Mouse (Mus musculus): ENCODE data around the gene Thop1. TPM values are rescaled to one million over a fixed set of nuclear protein-coding genes. Genes with fewer than 3 reads are reported as not detected.

The Thop1 gene
- polyA plus RNA-seq, 1 experiment from 2014 or later = 31.2 TPM

DNA sequence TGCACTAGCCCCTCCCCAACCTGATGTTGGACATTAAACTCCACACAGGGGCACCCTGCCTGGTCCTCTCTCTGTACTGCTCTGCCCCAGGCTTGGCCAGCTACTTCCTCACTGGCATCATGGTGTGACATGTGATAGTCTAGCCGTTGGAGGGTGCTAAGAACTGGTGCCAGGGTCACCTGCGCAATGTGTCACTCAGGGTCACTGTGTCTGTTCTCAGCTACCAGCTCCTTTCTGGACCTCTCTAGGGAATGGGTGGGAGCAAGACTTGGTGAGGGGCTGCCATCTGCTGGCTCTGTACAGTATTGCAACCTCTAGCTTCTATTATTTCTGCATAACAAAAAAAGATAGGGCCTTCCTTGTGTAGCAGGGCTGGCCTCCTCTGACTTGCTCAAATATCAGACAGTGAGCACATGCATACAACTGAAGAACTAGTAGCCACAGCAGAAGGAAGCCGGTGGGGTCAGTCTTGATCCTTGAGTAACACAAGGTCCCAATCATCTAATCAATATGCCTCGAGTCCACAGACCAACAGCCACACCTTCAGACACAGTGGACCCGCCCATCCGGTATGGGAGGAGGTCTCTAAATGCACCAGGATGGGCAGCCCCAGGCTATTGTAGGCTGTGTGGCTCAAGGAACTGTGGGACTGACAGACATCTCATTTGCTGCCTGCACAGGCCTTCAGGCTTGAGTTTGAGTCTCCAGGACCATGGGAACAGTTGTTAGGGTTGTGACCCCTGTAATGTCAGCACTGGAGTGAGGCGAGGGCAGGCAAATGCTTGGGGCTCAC, 12.5 kb downstream of the Thop1 start:
- peaks cover 60% of the 10 kb centered on the region for H3K36me3 ChIP-seq (ENCODE audit: control insufficient read depth, insufficient read depth, low read length)
- ATAC-seq (ENCODE audit: low FRiP score, low TSS enrichment) (peak; percentile 22; the same call in 1 of the 2 replicates), DNase-seq (peak; percentile 83)
- H3K9me3 ChIP-seq (ENCODE audit: control insufficient read depth, low read length) = no peaks in the 10 kb centered on the region
- no peak overlapping the region for H3K27ac ChIP-seq (replicated peaks; ENCODE audit: low read depth, low read length)
- 82% methylated on average over 7 of the region's 7 CpGs for WGBS
- no peaks in the 10 kb centered on the region for H3K4me1 ChIP-seq (ENCODE audit: control insufficient read depth, insufficient read depth, low read length)
- no peak overlapping the region for H3K4me2 ChIP-seq (ENCODE audit: low read length)
- no peaks in the 10 kb centered on the region for H3K27me3 ChIP-seq (ENCODE audit: control insufficient read depth, insufficient read depth, low read length)
- no peak overlapping the region for H3K9ac ChIP-seq (replicated peaks; ENCODE audit: low read length)
- H3K4me3 ChIP-seq (replicated peaks; ENCODE audit: low read depth, low read length) = no peak overlapping the region

DNA sequence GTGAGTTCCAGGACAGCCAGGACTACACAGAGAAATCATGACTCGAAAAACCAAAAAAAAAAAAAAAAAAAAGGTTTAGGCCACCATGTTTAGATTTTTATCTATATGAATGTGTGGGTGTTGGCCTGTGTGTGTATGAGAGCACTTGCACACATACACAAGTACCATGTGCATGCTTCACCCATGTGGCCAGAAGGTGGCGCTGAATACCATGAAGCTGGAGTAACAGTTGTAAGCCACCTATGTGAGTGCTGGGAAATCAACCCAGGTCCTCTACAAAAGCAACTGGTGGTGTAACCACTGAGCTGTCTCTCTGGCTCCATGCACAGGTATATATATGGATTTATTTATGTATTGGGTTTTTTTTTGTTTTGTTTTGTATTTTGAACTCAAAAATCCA, 17.2 kb downstream of the Thop1 start:
- no peak overlapping the region for H3K4me3 ChIP-seq (replicated peaks; ENCODE audit: low read depth, low read length)
- no peaks in the 10 kb centered on the region for H3K27me3 ChIP-seq (ENCODE audit: control insufficient read depth, insufficient read depth, low read length)
- H3K36me3 ChIP-seq (ENCODE audit: control insufficient read depth, insufficient read depth, low read length) = peaks cover 13% of the 10 kb centered on the region
- no peaks in the 10 kb centered on the region for H3K4me1 ChIP-seq (ENCODE audit: control insufficient read depth, insufficient read depth, low read length)
- H3K9me3 ChIP-seq (ENCODE audit: control insufficient read depth, low read length) = no peaks in the 10 kb centered on the region
- 45% methylated on average over 2 of the region's 2 CpGs for WGBS
- no peak for DNase-seq
- no peak overlapping the region for H3K4me2 ChIP-seq (ENCODE audit: low read length)
- H3K27ac ChIP-seq (replicated peaks; ENCODE audit: low read depth, low read length) = no peak overlapping the region
- ATAC-seq (ENCODE audit: low FRiP score, low TSS enrichment) = no peak
- H3K9ac ChIP-seq (replicated peaks; ENCODE audit: low read length) = no peak overlapping the region

DNA sequence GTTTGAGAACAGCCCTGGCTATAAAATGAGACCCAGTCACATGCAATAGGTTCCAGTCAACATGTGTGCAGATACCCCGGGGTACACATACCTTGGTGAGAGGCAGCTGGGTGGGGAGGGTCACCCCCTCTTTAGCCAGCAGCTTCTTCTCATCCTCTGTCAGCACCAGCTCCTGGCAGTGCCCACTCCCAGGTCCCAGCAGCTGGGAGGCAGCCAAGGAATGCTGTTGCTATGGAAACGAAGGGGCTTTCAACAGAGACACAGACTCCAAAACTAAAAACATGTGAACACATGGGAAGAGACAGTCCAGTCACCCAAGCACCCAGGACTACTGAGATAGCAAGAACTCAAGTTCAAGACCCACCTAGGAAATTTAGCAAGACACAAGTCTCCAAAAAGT, 19.4 kb downstream of the Thop1 start:
- H3K9me3 ChIP-seq (ENCODE audit: control insufficient read depth, low read length) = no peaks in the 10 kb centered on the region
- no peak overlapping the region for H3K4me2 ChIP-seq (ENCODE audit: low read length)
- no peaks in the 10 kb centered on the region for H3K27me3 ChIP-seq (ENCODE audit: control insufficient read depth, insufficient read depth, low read length)
- H3K9ac ChIP-seq (replicated peaks; ENCODE audit: low read length) = no peak overlapping the region
- DNase-seq (peak; percentile 73), ATAC-seq (ENCODE audit: low FRiP score, low TSS enrichment) (no peak)
- H3K36me3 ChIP-seq (ENCODE audit: control insufficient read depth, insufficient read depth, low read length) = no peaks in the 10 kb centered on the region
- H3K4me3 ChIP-seq (replicated peaks; ENCODE audit: low read depth, low read length) = no peak overlapping the region
- H3K4me1 ChIP-seq (ENCODE audit: control insufficient read depth, insufficient read depth, low read length) = no peaks in the 10 kb centered on the region
- WGBS = 66% methylated on average over 2 of the region's 2 CpGs
- no peak overlapping the region for H3K27ac ChIP-seq (replicated peaks; ENCODE audit: low read depth, low read length)

DNA sequence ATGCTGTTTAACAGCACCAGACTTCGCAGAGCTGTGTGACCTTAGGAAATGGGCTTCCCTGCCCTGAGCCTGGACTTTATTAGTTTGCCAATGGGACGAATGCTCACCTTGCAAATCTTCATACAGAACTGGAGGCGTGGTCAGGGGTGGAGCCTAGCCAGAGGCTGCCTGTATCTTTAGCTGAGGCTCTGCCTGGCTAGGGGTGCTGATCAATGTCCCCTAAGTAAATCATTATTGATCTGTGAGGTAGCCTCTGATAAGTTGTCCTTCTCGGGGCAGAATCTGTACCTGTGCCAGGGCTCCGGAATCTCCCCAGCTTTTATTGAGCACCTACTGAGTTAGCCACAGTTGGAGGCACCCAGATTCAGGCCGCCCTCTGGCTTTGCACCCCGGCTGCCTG, 20.8 kb downstream of the Thop1 start:
- Histone ChIP-seq H3K27ac (replicated peaks; ENCODE audit: low read depth, low read length) (no peak overlapping the region), H3K27me3 (ENCODE audit: control insufficient read depth, insufficient read depth, low read length) (no peaks in the 10 kb centered on the region), H3K36me3 (ENCODE audit: control insufficient read depth, insufficient read depth, low read length) (no peaks in the 10 kb centered on the region), H3K9ac (replicated peaks; ENCODE audit: low read length) (no peak overlapping the region), H3K4me2 (ENCODE audit: low read length) (no peak overlapping the region), H3K4me1 (ENCODE audit: control insufficient read depth, insufficient read depth, low read length) (no peaks in the 10 kb centered on the region), H3K4me3 (replicated peaks; ENCODE audit: low read depth, low read length) (no peak overlapping the region), H3K9me3 (ENCODE audit: control insufficient read depth, low read length) (no peaks in the 10 kb centered on the region)
- DNase-seq = no peak
- 77% methylated on average over 7 of the region's 7 CpGs for WGBS
- ATAC-seq (ENCODE audit: low FRiP score, low TSS enrichment) = no peak

DNA sequence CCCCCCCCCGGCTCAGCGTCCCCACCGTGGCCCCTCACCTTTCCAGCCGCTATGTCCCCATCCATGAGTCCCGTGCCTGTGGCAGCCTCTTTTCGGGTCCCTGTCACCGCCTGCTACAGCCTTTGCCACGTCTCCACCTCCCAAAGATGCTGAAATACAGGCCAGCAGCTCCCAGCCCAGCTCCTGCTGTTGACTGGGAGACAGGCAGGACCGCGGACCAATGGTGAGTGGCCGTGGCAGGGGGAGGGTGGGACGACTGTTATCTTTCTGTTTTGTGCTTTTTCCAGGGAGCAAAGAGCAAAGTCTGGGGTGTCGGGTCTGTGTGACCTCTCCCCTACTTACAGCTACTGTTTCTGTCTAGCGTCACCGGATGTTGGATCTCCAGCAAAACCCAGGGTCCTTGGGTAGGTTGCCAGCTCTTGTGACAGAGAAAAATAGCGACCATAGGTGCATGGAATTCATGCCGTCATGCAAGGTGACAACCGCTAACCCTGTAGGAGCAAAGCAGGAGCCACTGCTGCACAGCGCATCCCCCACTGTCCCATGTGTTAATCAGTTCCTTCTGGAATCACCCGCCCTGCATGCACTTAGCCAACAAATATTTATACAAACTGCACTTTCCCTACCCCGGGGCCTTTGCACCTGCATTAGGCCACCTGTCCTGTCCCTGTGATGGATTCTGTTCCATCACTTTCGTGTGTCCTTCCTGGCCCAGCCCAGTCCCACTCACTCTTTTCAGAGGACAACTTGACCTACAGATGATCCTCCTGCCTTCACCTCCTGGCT, 22.8 kb downstream of the Thop1 start:
- Histone ChIP-seq H3K4me3 (replicated peaks; ENCODE audit: low read depth, low read length) (no peak overlapping the region), H3K9ac (replicated peaks; ENCODE audit: low read length) (no peak overlapping the region), H3K27ac (replicated peaks; ENCODE audit: low read depth, low read length) (no peak overlapping the region), H3K27me3 (ENCODE audit: control insufficient read depth, insufficient read depth, low read length) (no peaks in the 10 kb centered on the region), H3K36me3 (ENCODE audit: control insufficient read depth, insufficient read depth, low read length) (no peaks in the 10 kb centered on the region), H3K4me2 (ENCODE audit: low read length) (no peak overlapping the region), H3K9me3 (ENCODE audit: control insufficient read depth, low read length) (no peaks in the 10 kb centered on the region), H3K4me1 (ENCODE audit: control insufficient read depth, insufficient read depth, low read length) (no peaks in the 10 kb centered on the region)
- ATAC-seq (ENCODE audit: low FRiP score, low TSS enrichment) (no peak), DNase-seq (no peak)
- 57% methylated on average over 22 of the region's 22 CpGs for WGBS

DNA sequence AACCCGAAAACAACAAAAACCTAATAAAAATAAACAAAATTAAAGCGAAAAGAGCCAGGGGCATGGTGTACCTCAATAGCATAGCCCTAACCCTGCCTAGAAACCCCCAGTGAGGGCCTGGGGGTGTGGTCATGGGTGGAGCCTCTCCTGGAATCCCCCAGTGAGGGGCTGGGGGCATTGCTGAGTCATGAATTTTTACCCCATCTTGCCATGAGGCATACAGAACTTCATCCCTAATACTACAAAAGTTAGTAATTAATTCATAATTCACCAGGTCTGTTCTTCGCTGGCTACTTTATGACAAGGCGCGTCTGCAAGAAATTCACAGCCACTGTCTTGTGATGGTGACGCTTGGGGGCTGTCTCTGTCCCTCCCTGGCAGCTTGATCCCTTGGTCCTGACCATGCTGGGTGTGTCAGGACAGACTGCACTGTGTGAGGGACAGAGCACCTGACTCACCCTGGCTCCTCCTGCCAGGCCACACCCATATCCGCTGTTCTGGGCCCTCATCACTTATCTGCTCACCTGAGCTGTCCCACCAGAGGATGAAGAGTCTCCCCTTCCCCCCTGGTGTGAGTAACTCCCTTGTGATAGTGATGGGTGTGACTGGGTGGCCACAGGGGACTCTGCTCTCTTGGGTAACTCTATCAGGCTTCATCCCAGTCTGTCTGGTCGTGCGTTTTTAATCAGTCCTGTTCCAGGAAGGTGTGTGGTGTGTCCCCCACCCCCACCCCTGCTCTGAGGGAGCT, 25.3 kb downstream of the Thop1 start:
- Histone ChIP-seq H3K27ac (replicated peaks; ENCODE audit: low read depth, low read length) (no peak overlapping the region), H3K27me3 (ENCODE audit: control insufficient read depth, insufficient read depth, low read length) (no peaks in the 10 kb centered on the region), H3K36me3 (ENCODE audit: control insufficient read depth, insufficient read depth, low read length) (no peaks in the 10 kb centered on the region), H3K4me3 (replicated peaks; ENCODE audit: low read depth, low read length) (no peak overlapping the region), H3K9me3 (ENCODE audit: control insufficient read depth, low read length) (no peaks in the 10 kb centered on the region), H3K4me1 (ENCODE audit: control insufficient read depth, insufficient read depth, low read length) (no peaks in the 10 kb centered on the region), H3K9ac (replicated peaks; ENCODE audit: low read length) (no peak overlapping the region), H3K4me2 (ENCODE audit: low read length) (no peak overlapping the region)
- DNase-seq (no peak), ATAC-seq (ENCODE audit: low FRiP score, low TSS enrichment) (no peak)
- whole genome bisulfite sequencing = 58% methylated on average over 9 of the region's 9 CpGs

DNA sequence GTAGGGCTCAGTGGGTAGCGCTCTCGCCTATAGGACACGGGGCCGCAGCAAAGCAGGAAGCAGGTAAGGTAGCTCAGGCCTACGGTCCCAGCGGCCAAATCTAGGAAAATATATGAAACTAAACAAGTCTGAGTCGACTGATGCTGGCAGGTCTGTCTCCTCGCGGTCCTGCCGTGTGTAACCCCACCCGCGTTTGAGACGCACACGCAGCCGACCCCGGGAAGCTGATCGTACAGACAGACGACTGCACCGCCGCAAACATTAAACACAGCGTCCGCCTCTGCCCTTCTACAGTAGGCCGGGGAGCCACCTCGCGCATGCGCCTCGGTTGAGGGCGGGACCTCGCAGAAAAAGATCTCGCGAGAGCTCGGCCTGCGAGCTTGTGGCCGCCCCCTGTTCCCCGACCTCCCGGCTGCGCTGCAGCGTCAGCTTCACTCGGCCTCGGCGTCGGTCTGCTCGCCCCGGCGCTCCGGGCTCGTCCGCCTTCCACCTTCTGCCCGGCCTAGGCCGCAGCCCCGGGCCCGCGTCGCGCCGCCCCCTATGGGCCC, 35.8 kb downstream of the Thop1 start, which contains the start of gene Map2k2:
Gene Map2k2 (plus strand): TSS at position 351 of the 548 bp plus-strand sequence.
- peak; percentile 99 for DNase-seq
- peak; percentile 94 for ATAC-seq (ENCODE audit: low FRiP score, low TSS enrichment)
- Histone ChIP-seq H3K27ac (replicated peaks; ENCODE audit: low read depth, low read length) (peak within 1 kb of the TSS; percentile 99), H3K9me3 (ENCODE audit: control insufficient read depth, low read length) (no peaks in the 10 kb centered on the region), H3K4me3 (replicated peaks; ENCODE audit: low read depth, low read length) (peak within 1 kb of the TSS; percentile 97), H3K36me3 (ENCODE audit: control insufficient read depth, insufficient read depth, low read length) (peaks cover 26% of the 10 kb centered on the region), H3K9ac (replicated peaks; ENCODE audit: low read length) (peak within 1 kb of the TSS; percentile 98), H3K4me2 (ENCODE audit: low read length) (peak within 1 kb of the TSS; percentile 77), H3K27me3 (ENCODE audit: control insufficient read depth, insufficient read depth, low read length) (no peaks in the 10 kb centered on the region), H3K4me1 (ENCODE audit: control insufficient read depth, insufficient read depth, low read length) (peaks cover 19% of the 10 kb centered on the region)
- WGBS = under 1% methylated on average over 55 of the region's 56 CpGs

DNA sequence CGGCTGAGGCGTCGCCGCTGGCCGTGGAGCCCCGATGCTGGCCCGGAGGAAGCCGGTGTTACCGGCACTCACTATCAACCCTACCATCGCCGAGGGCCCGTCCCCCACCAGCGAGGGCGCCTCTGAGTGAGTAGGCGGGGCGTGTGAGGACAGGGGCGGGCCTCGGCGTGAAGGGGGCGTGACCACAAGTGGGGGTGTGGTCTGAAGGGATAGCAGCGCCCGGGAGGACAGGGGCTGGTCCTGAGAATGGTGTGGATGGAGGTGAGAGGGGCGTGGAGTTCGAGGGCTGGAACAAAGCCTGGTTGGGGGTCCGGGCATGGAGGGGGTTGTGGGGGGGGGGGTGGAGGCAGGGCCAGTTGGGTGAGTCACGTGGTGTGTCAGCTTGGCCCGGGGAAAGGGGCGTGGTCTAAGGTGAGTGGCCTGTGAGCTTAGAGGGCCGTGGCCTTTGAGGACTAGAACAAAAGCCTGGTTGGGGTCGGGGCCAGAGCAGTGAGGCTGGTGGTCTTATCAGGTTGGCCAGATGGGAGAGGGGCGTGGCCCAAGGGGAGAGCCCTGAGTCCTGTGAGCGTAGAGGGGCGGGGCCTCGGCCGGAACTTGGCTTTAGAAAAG, 36.4 kb downstream of the Thop1 start:
- ATAC-seq (ENCODE audit: low FRiP score, low TSS enrichment) = peak; percentile 87
- H3K27me3 ChIP-seq (ENCODE audit: control insufficient read depth, insufficient read depth, low read length) = no peaks in the 10 kb centered on the region
- H3K9me3 ChIP-seq (ENCODE audit: control insufficient read depth, low read length) = no peaks in the 10 kb centered on the region
- peak; percentile 86 for DNase-seq
- H3K4me1 ChIP-seq (ENCODE audit: control insufficient read depth, insufficient read depth, low read length) = peaks cover 19% of the 10 kb centered on the region
- under 1% methylated on average over 35 of the region's 35 CpGs for WGBS
- peaks cover 32% of the 10 kb centered on the region for H3K36me3 ChIP-seq (ENCODE audit: control insufficient read depth, insufficient read depth, low read length)
- H3K4me2 ChIP-seq (ENCODE audit: low read length) = peak overlapping the region; percentile 77
- peak overlapping the region; percentile 98 for H3K9ac ChIP-seq (replicated peaks; ENCODE audit: low read length)
- peak overlapping the region; percentile 99 for H3K27ac ChIP-seq (replicated peaks; ENCODE audit: low read depth, low read length)
- peak overlapping the region; percentile 97 for H3K4me3 ChIP-seq (replicated peaks; ENCODE audit: low read depth, low read length)

Data from midbrain, embryonic 14.5 days (tissue).